Mouse (Mus musculus) MEL (cell line): ENCODE data around the gene Prcc.

ENCODE experiments used
- CTCF ChIP-seq, 3 experiments: IDR thresholded peaks in 2 of 3; conservative IDR thresholded peaks in 1 of 3; 2 replicates each; pipeline ENCODE4 v1.5.1; 2011 to 2012; ENCODE audit warnings: low read length in 3 of 3, low read depth in 2 of 3, mild to moderate bottlenecking in 2 of 3, improper control_type of control experiment in 1 of 3, inconsistent platforms in 1 of 3, mixed read lengths in 1 of 3, moderate library complexity in 1 of 3; ENCODE audit not compliant: control insufficient read depth in 1 of 3, insufficient read depth in 1 of 3, poor library complexity in 1 of 3, severe bottlenecking in 1 of 3
- EP300 ChIP-seq, 2 experiments: IDR thresholded peaks; 2 replicates each; pipeline ENCODE4 v1.6.1; 2011; ENCODE audit warnings: improper control_type of control experiment in 2 of 2, low read length in 2 of 2, low read depth in 1 of 2, mild to moderate bottlenecking in 1 of 2
- GATA1 ChIP-seq: IDR thresholded peaks from 2 replicates; pipeline ENCODE4 v1.6.1; 2011; ENCODE audit warnings: low read depth, low read length, improper control_type of control experiment
- KAT2A ChIP-seq: conservative IDR thresholded peaks from 2 replicates; pipeline ENCODE4 v1.6.1; 2012; ENCODE audit warnings: low read depth, low read length, improper control_type of control experiment, inconsistent platforms
- NELFE ChIP-seq: IDR thresholded peaks from 2 replicates; pipeline ENCODE4 v1.6.1; 2011; ENCODE audit warnings: low read depth, low read length, improper control_type of control experiment
- POLR2A ChIP-seq, 2 experiments: IDR thresholded peaks; 2 replicates each; pipeline ENCODE4 v1.6.1; 2011 to 2012; ENCODE audit warnings: low read length in 2 of 2, mild to moderate bottlenecking in 2 of 2, control low read depth in 1 of 2, improper control_type of control experiment in 1 of 2, low read depth in 1 of 2, moderate library complexity in 1 of 2; ENCODE audit not compliant: control insufficient read depth in 1 of 2, insufficient read depth in 1 of 2, poor library complexity in 1 of 2
- UBTF ChIP-seq: IDR thresholded peaks from 2 replicates; pipeline ENCODE4 v1.6.1; 2012; ENCODE audit warnings: low read depth, mild to moderate bottlenecking, inconsistent platforms, low read length, improper control_type of control experiment, moderate library complexity, borderline replicate concordance; ENCODE audit not compliant: insufficient read depth

DNA sequence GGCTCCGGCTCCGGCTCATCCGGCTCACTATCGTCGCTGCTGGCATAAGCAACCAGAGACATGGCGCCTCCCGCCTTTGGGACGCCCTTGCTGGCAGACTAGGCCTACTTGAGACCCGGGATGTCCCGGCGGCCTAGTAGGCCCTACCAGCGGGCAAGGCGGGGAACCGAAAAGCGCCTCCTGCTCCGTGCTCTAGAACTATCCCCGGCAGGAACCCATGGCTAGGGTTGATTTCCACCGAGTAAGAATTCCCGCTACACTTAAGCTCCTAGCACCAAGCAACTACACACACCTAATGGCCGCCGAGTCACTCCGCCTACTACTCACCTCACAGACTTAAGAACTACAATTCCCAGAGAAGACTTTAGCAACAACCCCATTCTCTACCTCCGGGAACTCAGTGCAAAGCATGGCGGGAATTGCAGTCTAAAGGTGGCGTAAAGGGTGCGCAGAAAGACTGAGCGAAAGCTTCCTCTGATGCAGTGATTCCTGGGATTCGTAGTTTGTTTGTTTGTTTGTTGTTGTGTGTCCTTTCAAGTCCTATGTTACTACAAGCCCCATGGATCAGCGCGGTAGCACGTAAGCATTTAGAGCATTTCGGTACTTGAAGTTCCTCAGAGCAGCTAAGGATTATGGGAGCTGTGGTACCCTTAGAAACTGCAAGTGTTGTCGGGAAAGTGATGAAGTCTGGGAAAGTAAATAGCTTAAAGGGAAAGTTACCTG is at the start of gene Prcc:
- TF ChIP-seq CTCF (IDR thresholded peaks at IDR 0.05 in 2 of 3, conservative IDR thresholded peaks at IDR 0.05 in 1 of 3; ENCODE audit: control insufficient read depth in 1 of 3, insufficient read depth in 1 of 3, low read depth in 2 of 3, low read length in 3 of 3, poor library complexity in 1 of 3, severe bottlenecking in 1 of 3) (no peak), NELFE (0 out of 2 replicates have a peak, but pooled peaks have one; percentile 42), UBTF (peak; percentile 99), EP300 (IDR thresholded peaks at IDR 0.05; ENCODE audit: low read depth in 1 of 2, low read length in 2 of 2) (no peak), KAT2A (peak; percentile 100), GATA1 (no peak), POLR2A (IDR thresholded peaks at IDR 0.05; ENCODE audit: control insufficient read depth in 1 of 2, insufficient read depth in 1 of 2, low read depth in 1 of 2, low read length in 2 of 2, poor library complexity in 1 of 2) (peak; percentile 62 to 67; a peak in 3 of 4 replicates)
